Mouse (Mus musculus): Measurements from ENCODE around the gene Nox3. TPM values are rescaled to one million over a fixed set of nuclear protein-coding genes. Genes with fewer than 3 reads are reported as not detected.

Gene Nox3
- total RNA-seq, 2 experiments from 2014 or later: not detected

DNA sequence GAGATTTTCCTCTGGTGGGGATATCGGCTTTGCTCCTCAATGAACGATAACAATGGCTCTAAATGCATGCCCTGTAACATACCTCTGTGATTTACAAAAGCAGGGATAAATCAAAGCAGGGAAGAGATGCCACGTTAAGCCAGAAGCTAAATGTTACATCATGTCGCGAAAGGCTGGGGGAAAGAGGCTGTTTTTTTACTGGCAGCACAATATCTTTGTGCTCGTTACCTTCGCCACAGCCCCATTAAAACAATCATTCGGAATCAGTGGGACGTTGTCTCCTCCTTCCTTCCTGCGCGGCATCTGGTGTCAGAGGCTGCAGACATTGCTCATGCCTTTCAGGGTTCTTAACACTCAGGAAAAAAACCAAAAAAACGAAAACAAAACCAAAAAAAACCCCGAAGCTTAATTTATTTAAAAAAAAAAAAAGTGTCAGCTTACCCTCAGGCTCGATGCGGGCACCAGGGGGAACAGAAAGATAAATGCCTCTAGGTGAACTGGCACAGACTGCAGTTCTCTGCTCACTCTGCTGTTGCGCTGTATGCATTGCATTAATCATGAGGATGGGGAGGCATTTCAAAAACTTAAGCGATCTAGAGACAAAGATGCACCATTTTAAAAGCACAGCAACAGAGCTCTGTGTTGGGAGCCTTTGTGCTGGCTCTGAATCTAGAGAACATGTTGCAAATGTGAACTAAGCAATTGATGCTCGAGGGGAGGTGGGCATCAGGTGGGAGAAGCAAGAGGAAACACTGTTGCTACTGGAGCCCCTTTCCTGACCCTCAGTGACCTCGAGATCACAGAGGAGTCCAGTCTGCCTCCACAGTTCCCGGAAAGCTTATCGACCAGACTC is 84.9 kb downstream of the Nox3 start:
- DNase-seq (ENCODE audit: low spot score in 2 of 2): peak; percentile 28 to 57

DNA sequence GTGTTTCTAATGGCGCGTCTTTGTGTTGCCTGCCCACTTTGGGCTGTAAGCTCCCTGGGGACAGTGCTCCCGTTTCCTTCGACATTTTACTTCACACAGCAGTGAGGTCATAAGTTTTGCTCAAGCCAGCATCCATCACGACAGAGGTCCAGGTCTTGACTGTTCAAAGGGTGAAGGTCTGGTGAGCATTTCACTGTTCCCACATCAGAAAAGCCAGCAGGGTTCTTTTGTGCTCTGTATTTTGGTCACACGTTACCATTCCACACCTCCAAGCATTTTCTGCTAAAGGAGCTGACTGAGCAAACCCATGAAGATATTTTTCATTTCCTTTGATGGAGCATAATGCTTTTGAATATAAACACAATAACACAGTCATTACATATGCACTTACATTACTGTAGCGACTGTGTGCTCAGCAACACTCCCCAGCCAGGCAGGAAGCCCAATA is 85.7 kb downstream of the Nox3 start:
- no peak for DNase-seq (ENCODE audit: low spot score in 2 of 2)

DNA sequence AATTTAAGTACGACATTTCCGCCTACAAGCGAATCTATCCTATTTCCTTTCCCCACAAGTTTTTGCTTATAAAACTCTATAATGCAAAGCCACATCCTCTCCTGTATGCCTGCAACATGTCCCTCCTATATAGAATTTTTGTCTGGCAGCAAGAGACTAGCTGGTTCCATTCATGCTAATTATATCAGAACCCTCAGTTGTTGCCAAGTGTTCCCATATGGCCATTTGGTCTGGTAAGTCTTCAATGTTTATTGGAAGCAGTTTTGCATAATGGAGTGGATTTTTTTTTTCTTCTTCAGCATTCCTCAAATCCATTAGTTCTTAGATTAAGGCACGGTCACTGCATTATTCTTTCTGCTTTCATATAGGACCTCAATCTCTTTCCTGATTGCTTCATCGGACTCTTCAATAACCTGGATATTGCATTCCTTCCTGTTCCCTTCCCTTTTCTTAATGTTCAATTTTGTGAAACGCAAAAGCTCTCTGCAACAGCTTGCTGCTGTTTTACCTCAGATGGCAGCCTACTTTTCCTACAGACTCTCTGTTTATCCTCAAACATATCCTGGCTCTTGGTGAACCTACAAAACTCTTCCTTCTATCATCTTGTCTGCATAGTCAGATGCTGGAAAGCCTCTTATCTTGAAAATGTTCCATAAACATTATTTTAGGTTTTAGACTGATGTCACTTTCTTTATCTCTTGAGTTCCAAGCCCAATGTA is 92.9 kb downstream of the Nox3 start:
- peak in 1 of 2 experiments; percentile 52 for DNase-seq (ENCODE audit: low spot score in 2 of 2)

DNA sequence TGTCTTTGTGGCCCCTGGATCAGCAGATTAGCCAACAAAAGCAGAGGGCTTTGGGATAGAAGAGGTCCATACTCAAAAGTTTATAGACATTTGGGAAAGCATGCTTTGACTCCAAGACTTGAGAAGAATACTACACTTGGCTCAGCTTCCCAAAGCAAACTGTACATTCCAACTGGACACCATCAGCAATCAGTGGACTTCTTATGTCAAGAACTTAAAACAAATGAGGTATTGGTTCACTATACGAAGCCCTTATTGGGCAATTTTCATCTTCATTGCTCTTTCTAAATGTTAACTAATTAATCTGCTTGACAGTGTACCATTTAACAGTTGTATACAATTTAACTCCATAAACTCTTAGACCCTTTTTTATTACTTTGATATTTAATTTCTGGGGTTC is 97.7 kb downstream of the Nox3 start:
- no peak for DNase-seq (ENCODE audit: low spot score in 2 of 2)

DNA sequence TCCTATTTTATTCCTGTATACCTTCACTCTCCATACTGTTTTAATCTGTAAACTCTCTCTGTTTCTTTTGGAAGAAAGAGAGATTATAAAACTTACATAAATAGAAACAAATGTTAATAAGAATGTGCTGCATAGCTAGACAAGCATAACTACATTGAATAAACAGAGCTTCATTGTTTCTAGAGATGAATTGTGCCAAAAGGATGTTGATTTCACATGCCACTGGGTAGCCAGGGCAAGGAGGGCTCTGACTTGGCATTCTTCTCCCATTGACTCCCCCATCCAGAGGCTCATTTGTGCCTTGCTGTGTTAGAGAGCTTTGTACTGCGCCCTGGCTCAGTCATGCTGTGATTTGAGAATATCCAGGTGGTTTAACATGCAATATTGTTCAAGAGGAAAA is 98.2 kb downstream of the Nox3 start:
- DNase-seq (ENCODE audit: low spot score in 2 of 2): no peak

DNA sequence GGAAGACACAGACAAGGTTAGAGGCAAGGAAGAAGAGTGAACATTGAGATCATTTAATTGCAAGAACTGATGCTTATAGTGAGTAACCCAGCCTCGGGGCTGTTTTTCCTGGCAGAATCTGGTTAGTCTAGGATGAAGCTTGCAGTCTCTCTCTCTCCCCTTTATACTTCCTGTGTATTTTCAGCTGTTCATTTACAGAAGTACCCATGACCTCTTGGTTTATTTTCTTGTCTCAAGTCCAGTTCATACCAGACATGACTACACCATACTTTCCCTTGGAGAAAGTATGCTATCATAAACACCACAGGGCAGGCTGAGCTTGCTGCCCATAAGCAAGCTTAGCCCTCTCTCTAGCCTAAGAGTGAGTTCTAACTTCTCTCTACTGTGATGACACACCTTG is 98.9 kb downstream of the Nox3 start:
- DNase-seq (ENCODE audit: low spot score in 2 of 2): no peak

Other genes starting within 250 kb of the Nox3 start
- gene Cldn20, start 163.7 kb downstream of the Nox3 start, total RNA-seq (2021): under 1 TPM in 1 of 2 experiments, not detected in 1; 0.74 TPM
- 1 to 10 TPM; 5.2 to 5.9 TPM for gene Tfb1m, start 138.5 kb downstream of the Nox3 start, total RNA-seq (2021)